Mouse (Mus musculus) heart, embryonic 14.5 days (tissue): ENCODE data around the gene Itk. TPM values are rescaled to one million over a fixed set of nuclear protein-coding genes. Genes with fewer than 3 reads are reported as not detected.
A peak's percentile ranks its signal among the peaks of the same experiment; 100 is the strongest.
"Not testable (repeated sequence)": the region's sequence is repeated elsewhere in the genome, so short reads cannot be mapped to it uniquely, and the experiment has no call there.

Experiments used
- ATAC-seq: fragments of 200-750 bp; cut with Nextera tagmentation; 2 replicates; pipeline ENCODE4 v1.8.0; 2017; ENCODE audit warnings: low read depth, moderate TSS enrichment; ENCODE audit not compliant: insufficient number of reproducible peaks, insufficient read depth, low FRiP score
- H3K27ac ChIP-seq, 2 experiments: fragments of 200-500 bp in 1 of 2; fragments of 300-500 bp in 1 of 2; sonication (generic) in 1 of 2; replicated peaks in 1 of 2; 2 replicates each; pipeline ENCODE4 v1.5.1; 2012 to 2014; ENCODE audit warnings: low read depth in 2 of 2, low read length in 2 of 2, control low read depth in 1 of 2, mild to moderate bottlenecking in 1 of 2, mixed read lengths in 1 of 2; ENCODE audit not compliant: control insufficient read depth in 1 of 2, insufficient read depth in 1 of 2
- H3K27me3 ChIP-seq: fragments of 300-500 bp; sonication (generic); 2 replicates; pipeline ENCODE4 v1.6.1; 2014; ENCODE audit warnings: mild to moderate bottlenecking, low read length, control low read depth; ENCODE audit not compliant: control insufficient read depth, insufficient read depth
- H3K36me3 ChIP-seq: fragments of 300-500 bp; sonication (generic); 2 replicates; pipeline ENCODE4 v1.6.1; 2014; ENCODE audit warnings: mild to moderate bottlenecking, control low read depth, low read length, mixed read lengths; ENCODE audit not compliant: control insufficient read depth, insufficient read depth
- H3K4me1 ChIP-seq, 2 experiments: fragments of 200-500 bp in 1 of 2; fragments of 300-500 bp in 1 of 2; sonication (generic) in 1 of 2; 2 replicates each; pipeline ENCODE4 v1.6.1; 2012 to 2014; ENCODE audit warnings: low read length in 2 of 2, control low read depth in 1 of 2, mixed read lengths in 1 of 2; ENCODE audit not compliant: control insufficient read depth in 2 of 2, insufficient read depth in 2 of 2
- H3K4me2 ChIP-seq: fragments of 300-500 bp; sonication (generic); 2 replicates; pipeline ENCODE4 v1.6.1; 2014; ENCODE audit warnings: mild to moderate bottlenecking, low read length
- H3K4me3 ChIP-seq, 2 experiments: fragments of 200-500 bp in 1 of 2; fragments of 300-500 bp in 1 of 2; sonication (generic) in 1 of 2; 2 replicates each; pipeline ENCODE4 v1.5.1; 2012 to 2014; ENCODE audit warnings: low read length in 2 of 2, mild to moderate bottlenecking in 2 of 2, control low read depth in 1 of 2, low read depth in 1 of 2, moderate library complexity in 1 of 2; ENCODE audit not compliant: control insufficient read depth in 1 of 2, insufficient read depth in 1 of 2
- H3K9ac ChIP-seq: fragments of 300-500 bp; sonication (generic); 2 replicates; pipeline ENCODE4 v1.6.1; 2014; ENCODE audit warnings: mild to moderate bottlenecking, low read length
- H3K9me3 ChIP-seq: fragments of 300-500 bp; sonication (generic); 2 replicates; pipeline ENCODE4 v1.6.1; 2016; ENCODE audit warnings: low read length, control low read depth; ENCODE audit not compliant: control insufficient read depth
- WGBS: fragments of 180-500 bp; shearing (Covaris S2); extraction: QIAGEN DNeasy Blood & Tissue Kit; methylation state at CpG from one replicate; pipeline ENCODE4 v1.1.7; 2014; 5-methylcytosine and 5-hydroxymethylcytosine counted together
- polyA plus RNA-seq: library from polyadenylated mRNA; unstranded; fragments of >200 nt; fragmentation: Nextera tagmentation; extraction: Ambion mirVana; gene quantifications from 2 replicates; pipeline ENCODE4 v1.2.1, GENCODE M21; 2014

The Itk gene
- polyA plus RNA-seq: not detected in 2 replicates

DNA sequence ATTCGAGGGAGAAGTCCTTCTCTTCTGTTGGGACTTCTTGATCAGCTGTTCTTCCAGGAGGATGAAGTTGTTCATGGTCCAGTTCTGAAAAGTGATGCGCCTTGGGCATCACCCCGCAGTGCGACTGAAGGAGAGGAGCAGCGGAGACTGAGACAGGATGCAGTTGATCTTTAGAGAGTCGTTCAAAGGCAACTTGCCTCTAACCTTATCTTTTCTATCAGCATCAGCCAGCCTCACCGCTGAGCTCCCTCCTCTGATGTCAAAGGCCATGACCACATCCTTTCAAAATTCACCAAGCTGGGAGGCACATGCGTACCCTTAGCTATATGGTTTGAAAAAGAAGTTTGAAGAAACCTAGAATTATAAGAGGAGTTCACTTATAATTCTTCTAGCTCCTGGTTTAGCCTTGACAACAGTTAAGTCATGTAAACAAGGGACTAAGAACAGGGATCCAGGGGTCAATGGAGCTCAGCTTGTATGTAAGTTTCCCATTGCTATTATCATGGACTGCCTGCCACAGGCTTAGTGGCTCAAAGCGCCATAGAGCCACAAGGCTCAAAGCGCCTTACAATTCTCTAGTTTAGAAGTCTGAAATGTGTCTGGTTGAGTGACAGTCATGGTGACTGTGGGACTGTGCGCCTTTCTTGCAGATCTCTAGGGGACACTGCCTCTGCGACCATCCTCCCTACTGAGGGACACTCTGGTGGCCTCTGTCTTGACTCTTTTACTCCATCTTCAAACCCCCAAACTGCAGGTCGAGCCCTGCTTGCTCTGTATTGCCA, at the start of gene Itk:
Itk (minus strand) TSS at position 180 of the 782 bp plus-strand sequence.
- Histone ChIP-seq H3K27me3 (no peaks in the 10 kb centered on the region), H3K4me3 (no peak within 1 kb of the TSS), H3K4me2 (no peak within 1 kb of the TSS), H3K9me3 (no peaks in the 10 kb centered on the region), H3K36me3 (no peaks in the 10 kb centered on the region), H3K4me1 (no peaks in the 10 kb centered on the region), H3K9ac (no peak within 1 kb of the TSS), H3K27ac (no peak within 1 kb of the TSS)
- 79% methylated on average over 13 of the region's 13 CpGs for WGBS
- no peak for ATAC-seq

- no peak for ATAC-seq
- peak overlapping the region; percentile 77 for H3K4me2 ChIP-seq
- no peaks in the 10 kb centered on the region for H3K9me3 ChIP-seq
- WGBS: under 1% methylated on average over 23 of the region's 23 CpGs
- H3K36me3 ChIP-seq: peaks cover 33% of the 10 kb centered on the region
- H3K4me1 ChIP-seq: peaks cover 2 to 6% of the 10 kb centered on the region in 2 experiments
- peak overlapping the region; percentile 93 for H3K9ac ChIP-seq
- peak overlapping the region in 1 of 2 experiments; percentile 93; a peak in 3 of 4 replicates for H3K27ac ChIP-seq
- no peaks in the 10 kb centered on the region for H3K27me3 ChIP-seq
- H3K4me3 ChIP-seq: peak overlapping the region; percentile 93 to 99
Measured at GRCm38 (mm10) chr11:46437459-46438000, 48.2 kb upstream of the Itk start.

DNA sequence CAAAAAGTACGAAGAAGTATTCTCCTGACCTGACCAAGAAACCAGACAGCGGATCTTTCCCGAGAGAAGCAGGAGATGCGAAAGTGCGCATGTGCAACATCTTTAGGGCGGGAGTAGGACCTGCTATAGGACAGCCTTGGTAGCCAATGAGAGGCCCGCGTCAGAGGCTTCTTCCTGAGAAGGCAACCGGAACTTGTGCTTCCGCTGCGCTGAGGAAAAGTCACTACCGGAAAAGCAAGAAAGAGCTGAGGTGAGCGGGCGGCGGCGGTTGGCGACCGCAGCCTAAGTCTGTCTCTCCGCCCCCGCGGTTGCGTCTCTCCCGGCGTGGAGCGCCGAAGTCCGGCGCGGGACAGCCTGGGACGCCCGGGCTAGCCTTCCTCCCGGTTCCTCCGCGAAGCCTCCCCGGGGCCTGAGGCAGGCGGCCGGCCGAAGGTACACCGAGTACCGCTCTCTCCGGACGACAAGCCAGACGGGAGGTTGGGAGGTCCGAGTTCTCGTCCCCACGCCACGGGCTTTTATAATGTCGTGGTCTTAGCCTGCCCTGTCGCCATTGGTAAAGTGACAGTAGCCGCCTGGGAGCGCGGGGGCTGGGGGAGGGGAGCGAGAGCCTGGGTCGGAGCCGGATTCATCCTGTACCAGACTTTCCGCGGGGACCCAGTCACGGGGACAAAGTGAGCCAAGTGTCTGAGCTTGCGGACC, 47.6 kb upstream of the Itk start, which contains the start of gene Med7:
Med7 (plus strand) TSS at position 166 of the 699 bp plus-strand sequence.
- under 1% methylated on average over 58 of the region's 59 CpGs for WGBS
- peak within 1 kb of the TSS; percentile 93 to 99 for H3K4me3 ChIP-seq
- no peaks in the 10 kb centered on the region for H3K9me3 ChIP-seq
- peak within 1 kb of the TSS; percentile 93 to 95 for H3K27ac ChIP-seq
- peak within 1 kb of the TSS; percentile 93 for H3K9ac ChIP-seq
- H3K4me1 ChIP-seq: peaks cover 2 to 6% of the 10 kb centered on the region in 2 experiments
- peak; percentile 97 for ATAC-seq
- H3K36me3 ChIP-seq: peaks cover 27% of the 10 kb centered on the region
- H3K27me3 ChIP-seq: no peaks in the 10 kb centered on the region
- peak within 1 kb of the TSS; percentile 77 for H3K4me2 ChIP-seq

DNA sequence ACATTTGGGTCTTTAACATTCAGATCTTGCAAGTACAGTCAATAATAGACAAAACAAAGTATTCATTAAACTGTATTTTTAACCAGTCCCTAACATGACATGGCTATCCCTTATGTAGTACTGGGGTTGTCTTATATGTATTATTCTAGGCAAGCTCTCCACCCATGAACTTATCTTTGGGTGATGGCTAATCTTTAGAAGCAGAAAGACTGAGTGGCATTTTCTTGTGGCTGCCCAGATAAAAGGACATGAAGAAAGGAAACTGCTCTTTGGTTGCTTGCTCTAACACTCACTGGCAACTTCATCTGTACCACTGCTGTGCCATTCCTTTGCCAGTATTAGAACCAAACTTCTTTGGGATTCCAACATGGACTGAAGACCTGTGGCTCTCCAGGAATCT, 46.0 kb upstream of the Itk start:
- Histone ChIP-seq H3K27ac (no peak overlapping the region), H3K36me3 (peaks cover 14% of the 10 kb centered on the region), H3K9me3 (no peaks in the 10 kb centered on the region), H3K9ac (no peak overlapping the region), H3K4me2 (no peak overlapping the region), H3K4me1 (peaks cover 2 to 6% of the 10 kb centered on the region in 2 experiments), H3K4me3 (no peak overlapping the region), H3K27me3 (no peaks in the 10 kb centered on the region)
- ATAC-seq: no peak

DNA sequence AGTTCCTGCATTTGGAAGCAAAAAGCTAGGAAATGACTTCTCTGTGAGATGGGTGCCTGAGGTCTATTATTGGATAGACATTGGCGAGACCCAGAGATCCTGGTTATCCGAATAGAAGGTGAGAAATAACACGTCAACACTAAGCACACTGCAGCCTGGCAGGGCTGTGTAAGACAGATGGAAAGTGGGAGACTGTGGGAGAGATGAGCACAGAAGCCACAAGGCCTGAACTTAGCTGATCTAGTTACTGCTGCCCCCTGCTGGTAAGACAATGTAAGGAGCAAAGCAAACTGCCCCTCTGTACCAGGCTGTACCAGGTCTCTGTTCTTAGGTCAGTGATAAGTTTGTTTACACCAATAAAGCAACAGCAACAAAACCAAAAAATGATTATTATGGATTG, 41.8 kb upstream of the Itk start:
- no peak overlapping the region for H3K4me2 ChIP-seq
- no peaks in the 10 kb centered on the region for H3K27me3 ChIP-seq
- H3K27ac ChIP-seq: no peak overlapping the region
- no peak; the same call in 1 of the 2 replicates for ATAC-seq
- no peak overlapping the region for H3K9ac ChIP-seq
- no peak overlapping the region for H3K4me3 ChIP-seq
- H3K36me3 ChIP-seq: no peaks in the 10 kb centered on the region
- 16% methylated on average over 3 of the region's 3 CpGs for WGBS
- H3K9me3 ChIP-seq: no peaks in the 10 kb centered on the region
- H3K4me1 ChIP-seq: peaks cover 0 to 2% of the 10 kb centered on the region in 2 experiments; a peak in 2 of 4 replicates

DNA sequence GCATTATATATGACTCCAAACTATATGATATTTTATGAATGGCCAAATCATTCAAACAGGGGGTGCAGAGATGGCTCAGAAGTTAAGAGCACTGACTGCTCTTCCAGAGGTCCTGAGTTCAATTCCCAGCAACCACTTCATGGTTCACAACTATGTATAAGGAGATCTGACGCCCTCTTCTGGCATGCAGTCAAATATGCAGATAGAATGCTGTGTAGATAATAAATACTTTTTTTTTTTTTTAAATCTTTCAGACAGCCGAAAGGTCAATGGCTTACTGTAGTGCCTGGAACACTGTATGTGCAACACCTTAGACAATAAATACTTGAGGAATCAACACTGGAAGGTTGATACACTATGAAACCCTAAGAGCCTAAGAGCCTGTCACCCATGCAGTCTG, 40.8 kb upstream of the Itk start:
- no peaks in the 10 kb centered on the region for H3K27me3 ChIP-seq
- H3K4me3 ChIP-seq: no peak overlapping the region
- no peak overlapping the region for H3K27ac ChIP-seq
- no peak overlapping the region for H3K4me2 ChIP-seq
- no peaks in the 10 kb centered on the region for H3K9me3 ChIP-seq
- no peaks in the 10 kb centered on the region for H3K4me1 ChIP-seq
- H3K9ac ChIP-seq: no peak overlapping the region
- WGBS: 71% methylated on average over 2 of the region's 2 CpGs
- no peaks in the 10 kb centered on the region for H3K36me3 ChIP-seq
- ATAC-seq: no peak

DNA sequence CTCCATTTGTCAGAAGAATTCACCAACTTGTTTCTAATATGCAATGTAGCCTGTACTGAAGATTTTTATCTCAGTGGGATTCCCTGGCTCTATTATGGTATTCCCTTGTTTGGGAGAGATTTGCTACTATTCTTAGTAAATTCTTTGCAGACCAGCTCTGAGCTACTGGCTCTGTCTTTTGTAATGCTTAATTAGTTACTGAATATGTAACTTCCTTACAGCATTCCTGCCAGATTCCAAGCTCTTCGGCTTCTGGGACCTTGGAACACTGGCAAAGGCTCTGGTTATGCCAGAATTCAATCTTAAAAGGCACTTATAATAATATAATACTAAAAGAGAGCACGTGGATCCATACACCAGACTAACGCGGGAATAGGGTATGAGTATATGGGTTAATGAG, 38.8 kb upstream of the Itk start:
- not testable (repeated sequence) for H3K36me3 ChIP-seq, H3K27ac ChIP-seq, H3K9me3 ChIP-seq, H3K4me2 ChIP-seq, H3K4me1 ChIP-seq, H3K4me3 ChIP-seq, H3K9ac ChIP-seq, ATAC-seq, H3K27me3 ChIP-seq
- 44% methylated on average over 4 of the region's 4 CpGs for WGBS
